Mouse (Mus musculus): Measurements from ENCODE around the gene Gm10642. TPM values are rescaled to one million over a fixed set of nuclear protein-coding genes. Genes with fewer than 3 reads are reported as not detected.

The Gm10642 gene
- polyA plus RNA-seq (2015; fragmentation: Nextera tagmentation; extraction: Ambion mirVana): 0.42 and 0.74 TPM in 2 replicates

- Histone ChIP-seq H3K4me1 (peaks cover 42% of the 10 kb centered on the region), H3K4me3 (replicated peaks) (peak within 1 kb of the TSS; percentile 99), H3K27ac (replicated peaks) (peak within 1 kb of the TSS; percentile 97), H3K9me3 (replicated peaks) (no peaks in the 10 kb centered on the region), H3K27me3 (replicated peaks) (no peaks in the 10 kb centered on the region), H3K4me2 (peak within 1 kb of the TSS; percentile 71), H3K36me3 (no peaks in the 10 kb centered on the region), H3K9ac (replicated peaks) (peak within 1 kb of the TSS; percentile 99)
- WGBS: 0% methylated on average over 51 of the region's 72 CpGs
- ATAC-seq (ENCODE audit: low FRiP score): peak; percentile 77
These were observed at the start of gene Gm10642 for GRCm38 (mm10) chr9:70656130-70657007. Gm10642 (plus strand) TSS chr9:70656251.

DNA sequence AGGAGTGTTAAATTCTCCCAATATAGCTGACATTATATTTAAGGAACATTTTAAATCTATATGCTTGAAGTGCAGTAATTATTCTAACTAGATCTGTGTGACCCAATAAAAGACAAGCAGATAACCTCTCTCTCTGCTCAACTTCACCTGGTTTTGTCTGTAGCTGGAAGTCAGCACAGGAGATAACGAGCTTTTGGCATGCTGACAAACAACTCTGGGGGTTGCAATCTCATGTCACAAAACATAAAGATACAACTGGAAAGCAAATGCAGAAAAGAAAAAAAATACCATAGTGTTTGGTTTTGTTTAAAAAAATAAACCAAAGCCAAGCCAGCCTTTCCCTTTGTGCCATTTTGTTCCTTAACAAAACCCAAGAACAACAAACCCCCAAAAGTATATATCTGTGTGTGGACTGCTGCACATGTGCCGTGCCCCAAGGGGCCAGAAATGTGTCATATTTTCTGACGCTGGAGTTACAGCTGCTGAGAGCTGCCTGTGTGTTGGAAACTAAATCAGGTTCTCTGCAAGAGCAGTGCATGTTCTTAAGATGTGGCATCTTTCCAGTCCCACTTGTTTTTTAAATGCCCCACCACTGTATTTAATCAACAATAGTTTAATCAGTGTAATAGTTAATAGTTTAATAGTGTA lies 44.9 kb upstream of the Gm10642 start:
- Histone ChIP-seq H3K4me3 (replicated peaks) (no peak overlapping the region), H3K9ac (replicated peaks) (no peak overlapping the region), H3K36me3 (peaks cover 41% of the 10 kb centered on the region), H3K4me2 (no peak overlapping the region), H3K27ac (replicated peaks) (no peak overlapping the region), H3K4me1 (no peaks in the 10 kb centered on the region), H3K27me3 (replicated peaks) (no peaks in the 10 kb centered on the region), H3K9me3 (replicated peaks) (no peaks in the 10 kb centered on the region)
- ATAC-seq (ENCODE audit: low FRiP score): no peak
- 76% methylated on average over 3 of the region's 3 CpGs for WGBS

DNA sequence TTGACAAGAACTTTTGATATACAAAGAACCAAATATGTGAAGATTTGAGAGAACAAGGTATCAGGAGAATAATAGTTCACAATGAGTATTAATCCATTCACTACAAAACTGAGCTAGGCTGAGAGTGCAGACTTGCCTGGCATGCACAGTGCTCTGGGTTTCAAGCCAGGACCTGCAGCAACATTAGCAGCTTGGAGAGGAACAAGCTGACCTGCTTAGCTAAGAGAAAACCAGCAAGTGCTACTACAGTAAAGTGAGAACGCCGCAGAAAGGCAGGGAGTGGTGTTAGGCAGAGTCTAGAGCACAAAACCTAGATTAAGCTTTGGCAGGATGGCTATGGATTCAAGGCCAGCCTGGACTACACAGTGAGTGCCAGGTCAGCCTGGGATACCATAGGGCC lies 26.3 kb upstream of the Gm10642 start:
- no peaks in the 10 kb centered on the region for H3K27me3 ChIP-seq (replicated peaks)
- H3K4me2 ChIP-seq: no peak overlapping the region
- no peak overlapping the region for H3K4me3 ChIP-seq (replicated peaks)
- 88% methylated on average over 2 of the region's 2 CpGs for WGBS
- no peak overlapping the region for H3K27ac ChIP-seq (replicated peaks)
- H3K9ac ChIP-seq (replicated peaks): no peak overlapping the region
- peaks cover 7% of the 10 kb centered on the region for H3K36me3 ChIP-seq
- H3K4me1 ChIP-seq: no peaks in the 10 kb centered on the region
- no peak for ATAC-seq (ENCODE audit: low FRiP score)
- H3K9me3 ChIP-seq (replicated peaks): no peaks in the 10 kb centered on the region

- Histone ChIP-seq H3K4me3 (replicated peaks) (no peak overlapping the region), H3K4me2 (no peak overlapping the region), H3K4me1 (no peaks in the 10 kb centered on the region), H3K36me3 (peaks cover 2% of the 10 kb centered on the region; the same call in 1 of the 2 replicates), H3K27me3 (replicated peaks) (no peaks in the 10 kb centered on the region), H3K27ac (replicated peaks) (no peak overlapping the region), H3K9me3 (replicated peaks) (no peaks in the 10 kb centered on the region), H3K9ac (replicated peaks) (no peak overlapping the region)
- WGBS: 40% methylated on average over 5 of the region's 5 CpGs
- no peak for ATAC-seq (ENCODE audit: low FRiP score)
These were observed 24.4 kb upstream of the Gm10642 start for GRCm38 (mm10) chr9:70631665-70632064.

DNA sequence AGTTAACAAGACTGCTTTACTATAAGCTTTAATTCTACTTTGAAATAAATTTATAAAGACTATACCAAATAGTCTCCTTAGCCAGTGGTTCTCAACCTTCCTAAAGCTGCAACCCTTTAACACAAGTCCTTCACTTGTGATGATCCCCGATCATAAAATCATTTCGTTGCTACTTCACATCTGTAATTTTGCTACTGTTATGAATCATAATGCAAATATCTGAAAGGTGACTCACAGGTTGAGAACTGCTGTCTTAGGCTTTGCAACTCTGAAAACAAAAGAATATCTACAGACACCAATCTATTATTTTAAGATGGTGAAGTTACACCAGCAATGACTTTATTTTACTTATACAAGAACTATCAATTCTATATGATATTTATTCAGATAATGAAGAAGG lies 19.3 kb upstream of the Gm10642 start:
- H3K27ac ChIP-seq (replicated peaks): no peak overlapping the region
- ATAC-seq (ENCODE audit: low FRiP score): no peak
- WGBS: 84% methylated on average over 2 of the region's 2 CpGs
- H3K4me2 ChIP-seq: no peak overlapping the region
- no peak overlapping the region for H3K9ac ChIP-seq (replicated peaks)
- no peaks in the 10 kb centered on the region for H3K4me1 ChIP-seq
- no peaks in the 10 kb centered on the region for H3K9me3 ChIP-seq (replicated peaks)
- no peaks in the 10 kb centered on the region for H3K27me3 ChIP-seq (replicated peaks)
- H3K4me3 ChIP-seq (replicated peaks): no peak overlapping the region
- H3K36me3 ChIP-seq: peaks cover 10% of the 10 kb centered on the region; the same call in 1 of the 2 replicates

- Histone ChIP-seq H3K4me3 (replicated peaks) (no peak overlapping the region), H3K27ac (replicated peaks) (no peak overlapping the region), H3K36me3 (no peaks in the 10 kb centered on the region), H3K27me3 (replicated peaks) (no peaks in the 10 kb centered on the region), H3K9me3 (replicated peaks) (no peaks in the 10 kb centered on the region), H3K4me1 (peaks cover 38% of the 10 kb centered on the region), H3K4me2 (no peak overlapping the region), H3K9ac (replicated peaks) (no peak overlapping the region)
- no peak for ATAC-seq (ENCODE audit: low FRiP score)
- WGBS: 92% methylated on average over 2 of the region's 2 CpGs
These were observed 5.8 kb upstream of the Gm10642 start for GRCm38 (mm10) chr9:70650260-70650659.

DNA sequence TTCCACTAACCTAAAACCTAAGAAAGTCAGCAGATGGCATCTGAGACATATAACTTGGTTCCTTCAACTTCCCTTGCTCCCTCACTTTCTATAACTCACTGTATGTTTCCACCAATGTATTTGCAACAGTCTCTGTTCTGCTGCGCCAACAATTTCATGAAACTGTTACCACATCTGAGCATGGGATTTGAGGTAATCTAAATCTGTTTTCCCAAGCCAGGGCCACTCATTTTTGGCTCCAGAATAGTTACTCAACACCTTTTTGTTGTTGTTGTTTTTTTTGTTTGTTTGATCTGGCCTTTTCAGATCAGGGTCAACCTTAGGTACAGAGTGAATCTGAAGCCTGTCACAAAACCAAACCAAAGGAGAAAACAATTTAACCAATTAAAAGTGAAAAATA lies 5.1 kb upstream of the Gm10642 start:
- Histone ChIP-seq H3K4me3 (replicated peaks) (no peak overlapping the region), H3K4me2 (no peak overlapping the region), H3K9me3 (replicated peaks) (no peaks in the 10 kb centered on the region), H3K36me3 (no peaks in the 10 kb centered on the region), H3K9ac (replicated peaks) (no peak overlapping the region), H3K4me1 (peaks cover 38% of the 10 kb centered on the region), H3K27ac (replicated peaks) (no peak overlapping the region), H3K27me3 (replicated peaks) (no peaks in the 10 kb centered on the region)
- 98% methylated on average over 1 of the region's 1 CpGs for WGBS
- ATAC-seq (ENCODE audit: low FRiP score): no peak

DNA sequence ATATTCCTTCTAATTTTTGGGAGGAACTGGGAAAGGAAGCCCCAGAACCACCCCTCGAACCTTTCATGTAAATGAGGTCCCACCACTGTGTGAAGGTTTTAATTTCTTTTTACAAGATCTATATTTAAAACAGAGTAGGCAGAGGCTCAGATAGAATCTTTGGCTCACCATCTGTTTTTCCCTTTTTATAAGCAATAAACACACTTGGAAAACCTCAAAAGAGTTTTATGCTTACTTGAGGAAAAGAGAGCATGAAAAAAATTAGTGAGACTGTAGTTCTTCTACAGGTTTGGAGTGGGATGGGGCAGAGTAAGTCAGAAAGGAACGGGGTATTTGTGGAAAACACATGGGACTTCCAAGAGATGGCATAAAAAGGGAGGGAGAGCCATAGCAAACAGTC lies 3.8 kb upstream of the Gm10642 start:
- no peak overlapping the region for H3K4me3 ChIP-seq (replicated peaks)
- H3K27ac ChIP-seq (replicated peaks): no peak overlapping the region
- no peak overlapping the region for H3K9ac ChIP-seq (replicated peaks)
- no peaks in the 10 kb centered on the region for H3K27me3 ChIP-seq (replicated peaks)
- no peaks in the 10 kb centered on the region for H3K36me3 ChIP-seq
- peaks cover 38% of the 10 kb centered on the region for H3K4me1 ChIP-seq
- WGBS: 78% methylated on average over 2 of the region's 2 CpGs
- no peaks in the 10 kb centered on the region for H3K9me3 ChIP-seq (replicated peaks)
- peak overlapping the region; percentile 71; the same call in 1 of the 2 replicates for H3K4me2 ChIP-seq
- ATAC-seq (ENCODE audit: low FRiP score): no peak

DNA sequence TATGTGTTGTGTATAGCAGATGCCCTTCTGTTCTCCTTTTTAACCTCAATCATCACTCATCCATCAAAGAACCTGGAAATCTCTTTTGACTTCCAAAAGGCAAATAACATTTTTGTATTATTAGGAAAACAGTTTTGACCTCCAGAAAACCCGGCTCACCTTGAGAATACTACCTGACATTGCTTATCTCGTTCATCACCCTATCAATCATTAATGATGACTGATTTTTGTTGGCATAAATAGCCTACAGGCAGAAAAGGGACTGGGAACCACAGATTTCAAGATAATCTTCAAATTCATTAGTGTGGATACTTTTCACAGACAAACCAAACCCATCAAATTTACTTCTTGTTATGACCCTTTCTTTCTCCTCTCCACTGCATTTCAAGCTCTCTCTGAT lies 2.2 kb upstream of the Gm10642 start:
- no peak overlapping the region for H3K27ac ChIP-seq (replicated peaks)
- peak overlapping the region; percentile 71 for H3K4me2 ChIP-seq
- H3K36me3 ChIP-seq: no peaks in the 10 kb centered on the region
- ATAC-seq (ENCODE audit: low FRiP score): no peak
- H3K9me3 ChIP-seq (replicated peaks): no peaks in the 10 kb centered on the region
- 72% methylated on average over 2 of the region's 2 CpGs for WGBS
- peaks cover 43% of the 10 kb centered on the region for H3K4me1 ChIP-seq
- peak overlapping the region; percentile 32 for H3K4me3 ChIP-seq (replicated peaks)
- peak overlapping the region; percentile 20; the same call in 1 of the 2 replicates for H3K9ac ChIP-seq (replicated peaks)
- no peaks in the 10 kb centered on the region for H3K27me3 ChIP-seq (replicated peaks)

DNA sequence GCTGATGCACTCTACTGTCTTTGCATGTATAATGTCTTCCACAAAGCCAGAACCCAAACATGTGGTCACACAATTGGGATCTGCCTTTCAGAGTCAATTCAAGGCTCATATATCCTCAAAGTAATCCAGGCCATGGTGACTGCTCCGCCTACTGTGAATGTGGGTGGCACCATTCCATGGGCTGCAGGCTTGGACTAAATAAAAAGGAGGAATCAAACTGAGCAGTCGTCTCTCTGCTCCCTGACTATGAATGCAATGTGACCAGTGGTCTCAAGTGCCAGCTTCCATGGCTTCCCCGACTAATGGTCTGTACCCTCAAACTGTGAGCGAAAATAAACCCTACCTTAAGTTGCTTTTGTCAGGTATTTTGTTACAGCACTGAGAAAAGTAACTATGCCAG lies 1.6 kb upstream of the Gm10642 start:
- Histone ChIP-seq H3K9me3 (replicated peaks) (no peaks in the 10 kb centered on the region), H3K27me3 (replicated peaks) (no peaks in the 10 kb centered on the region), H3K36me3 (no peaks in the 10 kb centered on the region), H3K4me2 (peak overlapping the region; percentile 71), H3K4me1 (peaks cover 43% of the 10 kb centered on the region), H3K27ac (replicated peaks) (no peak overlapping the region), H3K4me3 (replicated peaks) (peak overlapping the region; percentile 32), H3K9ac (replicated peaks) (peak overlapping the region; percentile 20; the same call in 1 of the 2 replicates)
- ATAC-seq (ENCODE audit: low FRiP score): no peak
- 54% methylated on average over 4 of the region's 4 CpGs for WGBS

- 31% methylated on average over 2 of the region's 2 CpGs for WGBS
- Histone ChIP-seq H3K4me3 (replicated peaks) (peak overlapping the region; percentile 99), H3K9me3 (replicated peaks) (no peaks in the 10 kb centered on the region), H3K27ac (replicated peaks) (0 out of 2 replicates have a peak overlapping the region, but pooled peaks have one; percentile 97), H3K9ac (replicated peaks) (peak overlapping the region; percentile 99), H3K27me3 (replicated peaks) (no peaks in the 10 kb centered on the region), H3K4me1 (peaks cover 43% of the 10 kb centered on the region), H3K4me2 (peak overlapping the region; percentile 71), H3K36me3 (no peaks in the 10 kb centered on the region)
- ATAC-seq (ENCODE audit: low FRiP score): no peak
These were observed 304 bp upstream of the Gm10642 start for GRCm38 (mm10) chr9:70655764-70656129.

All from neural tube, embryonic 15.5 days (tissue).